Mouse (Mus musculus) hindbrain, embryonic 14.5 days (tissue): ENCODE measurements around the gene Nfkbil1. TPM values are rescaled to one million over a fixed set of nuclear protein-coding genes. Genes with fewer than 3 reads are reported as not detected.

Source experiments
- ATAC-seq: fragments of 200-750 bp; cut with Nextera tagmentation; 2 replicates; pipeline ENCODE4 v1.8.0; 2017; ENCODE audit warnings: moderate number of reproducible peaks, mild to moderate bottlenecking, moderate TSS enrichment, moderate library complexity; ENCODE audit not compliant: low FRiP score
- DNase-seq: peaks from one replicate; pipeline ENCODE4 v3.0.0-alpha.2; 2015; ENCODE audit warnings: low spot score
- H3K27ac ChIP-seq: fragments of 300-500 bp; sonication (generic); 2 replicates; pipeline ENCODE4 v1.5.1; 2014; ENCODE audit warnings: mild to moderate bottlenecking, moderate library complexity
- H3K27me3 ChIP-seq: fragments of 300-500 bp; sonication (generic); 2 replicates; pipeline ENCODE4 v1.6.1; 2014; ENCODE audit warnings: mild to moderate bottlenecking, low read length, mixed read lengths; ENCODE audit not compliant: control insufficient read depth, insufficient read depth
- H3K36me3 ChIP-seq: fragments of 300-500 bp; sonication (generic); replicated peaks from 2 replicates; pipeline ENCODE4 v1.6.1; 2014; ENCODE audit not compliant: control insufficient read depth, insufficient read depth
- H3K4me1 ChIP-seq: fragments of 300-500 bp; sonication (generic); replicated peaks from 2 replicates; pipeline ENCODE4 v1.6.1; 2014; ENCODE audit warnings: antibody characterized with exemption, low read length, mixed read lengths; ENCODE audit not compliant: control insufficient read depth, insufficient read depth
- H3K4me2 ChIP-seq: fragments of 300-500 bp; sonication (generic); replicated peaks from 2 replicates; pipeline ENCODE4 v1.6.1; 2014; ENCODE audit warnings: mild to moderate bottlenecking, moderate library complexity
- H3K4me3 ChIP-seq: fragments of 300-500 bp; sonication (generic); replicated peaks from 2 replicates; pipeline ENCODE4 v1.5.1; 2014; ENCODE audit warnings: mild to moderate bottlenecking, low read length
- H3K9ac ChIP-seq: fragments of 300-500 bp; sonication (generic); 2 replicates; pipeline ENCODE4 v1.6.1; 2014
- H3K9me3 ChIP-seq: fragments of 300-500 bp; sonication (generic); 2 replicates; pipeline ENCODE4 v1.6.1; 2016; ENCODE audit warnings: low read length; ENCODE audit not compliant: control insufficient read depth
- WGBS: fragments of 180-500 bp; shearing (Covaris S2); extraction: QIAGEN DNeasy Blood & Tissue Kit; methylation state at CpG from one replicate; pipeline ENCODE4 v1.1.7; 2014; 5-methylcytosine and 5-hydroxymethylcytosine counted together
- polyA plus RNA-seq: library from polyadenylated mRNA; unstranded; fragments of >200 nt; fragmentation: Nextera tagmentation; extraction: Ambion mirVana; gene quantifications from 2 replicates; pipeline ENCODE4 v1.2.1, GENCODE M21; 2014

Gene Nfkbil1
- polyA plus RNA-seq, 1 experiment from 2014 or later: 3.5 TPM

- Histone ChIP-seq H3K4me1 (no peaks in the 10 kb centered on the region), H3K36me3 (no peaks in the 10 kb centered on the region), H3K27me3 (no peaks in the 10 kb centered on the region), H3K27ac (no peak overlapping the region), H3K9me3 (no peaks in the 10 kb centered on the region), H3K4me2 (no peak overlapping the region), H3K9ac (no peak overlapping the region), H3K4me3 (no peak overlapping the region)
- no peak for ATAC-seq
- no peak for DNase-seq
- 94% methylated on average over 5 of the region's 5 CpGs for WGBS
These were observed 22.5 kb downstream of the Nfkbil1 start for GRCm38 (mm10) chr17:35213071-35213470.

- no peak overlapping the region for H3K9ac ChIP-seq
- no peaks in the 10 kb centered on the region for H3K36me3 ChIP-seq
- no peak overlapping the region for H3K4me2 ChIP-seq
- H3K9me3 ChIP-seq: no peaks in the 10 kb centered on the region
- no peak for DNase-seq
- H3K4me1 ChIP-seq: no peaks in the 10 kb centered on the region
- no peak for ATAC-seq
- WGBS: 82% methylated on average over 3 of the region's 3 CpGs
- H3K27me3 ChIP-seq: no peaks in the 10 kb centered on the region
- H3K4me3 ChIP-seq: no peak overlapping the region
- H3K27ac ChIP-seq: no peak overlapping the region
These were observed 25.0 kb downstream of the Nfkbil1 start for GRCm38 (mm10) chr17:35210593-35210992.

- DNase-seq: no peak
- H3K27me3 ChIP-seq: peaks cover 4% of the 10 kb centered on the region; the same call in 1 of the 2 replicates
- H3K4me1 ChIP-seq: no peaks in the 10 kb centered on the region
- H3K4me3 ChIP-seq: no peak overlapping the region
- no peak overlapping the region for H3K4me2 ChIP-seq
- H3K27ac ChIP-seq: no peak overlapping the region
- WGBS: 73% methylated on average over 12 of the region's 12 CpGs
- ATAC-seq: no peak
- no peaks in the 10 kb centered on the region for H3K36me3 ChIP-seq
- H3K9me3 ChIP-seq: no peaks in the 10 kb centered on the region
- H3K9ac ChIP-seq: no peak overlapping the region
These were observed 25.6 kb downstream of the Nfkbil1 start for GRCm38 (mm10) chr17:35209785-35210535.

GRCm38 (mm10) chr17:35205380-35205769 lies 30.2 kb downstream of the Nfkbil1 start:
- no peak overlapping the region for H3K4me2 ChIP-seq
- ATAC-seq (no peak), DNase-seq (no peak)
- H3K4me1 ChIP-seq: no peaks in the 10 kb centered on the region
- 0 out of 2 replicates have a peak overlapping the region, but pooled peaks have one; percentile 11 for H3K9ac ChIP-seq
- H3K27me3 ChIP-seq: peaks cover 7% of the 10 kb centered on the region; the same call in 1 of the 2 replicates
- H3K36me3 ChIP-seq: no peaks in the 10 kb centered on the region
- no peaks in the 10 kb centered on the region for H3K9me3 ChIP-seq
- 59% methylated on average over 10 of the region's 10 CpGs for WGBS
- no peak overlapping the region for H3K27ac ChIP-seq
- no peak overlapping the region for H3K4me3 ChIP-seq

DNA sequence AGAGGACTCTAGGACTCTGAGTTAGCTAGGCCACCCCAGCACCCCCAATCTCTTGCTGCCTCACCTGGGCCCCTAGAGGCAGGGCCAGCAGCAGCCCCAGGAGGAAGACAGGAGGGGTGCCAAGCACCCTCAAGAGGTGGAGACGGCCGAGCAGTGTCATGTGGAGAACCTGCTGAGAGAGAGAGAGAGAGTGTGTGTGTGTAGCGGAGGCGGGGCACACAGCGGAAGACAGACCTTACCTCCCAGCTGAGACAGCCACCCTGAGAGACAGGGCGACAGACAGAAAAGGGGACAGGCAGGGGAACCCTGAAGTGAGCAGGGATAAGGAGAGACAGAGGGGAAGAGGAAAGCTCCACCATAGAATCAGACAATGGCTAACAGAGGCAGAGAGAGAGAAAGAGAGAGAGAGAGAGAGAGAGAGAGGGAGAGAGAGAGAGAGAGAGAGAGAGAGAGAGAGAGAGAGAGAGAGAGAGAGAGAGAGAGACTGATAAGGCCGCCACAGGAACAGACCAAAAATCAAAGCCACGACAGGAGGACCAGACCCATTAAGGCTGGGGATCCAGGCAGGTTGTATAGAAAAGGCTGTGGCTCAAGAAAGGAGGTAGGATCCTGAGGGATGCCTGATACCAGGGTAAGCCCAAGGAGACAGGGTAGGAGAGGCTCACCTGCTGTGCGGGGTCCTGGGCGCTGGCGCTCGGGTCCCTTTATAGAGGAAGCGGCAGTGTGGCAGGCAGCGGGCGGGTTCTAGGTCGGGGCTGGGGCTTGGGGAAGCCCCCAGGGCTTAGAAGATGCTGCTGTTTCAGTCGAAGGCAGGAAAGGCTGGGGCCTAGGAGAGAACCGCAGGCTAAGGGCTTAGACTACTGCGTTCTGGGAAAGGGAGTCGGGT lies 30.9 kb downstream of the Nfkbil1 start, which contains the start of gene Lta:
Lta (minus strand) TSS at position 858 of the 886 bp plus-strand sequence.
- WGBS: 36% methylated on average over 20 of the region's 20 CpGs

GRCm38 (mm10) chr17:35202442-35202841 lies 33.1 kb downstream of the Nfkbil1 start:
- Histone ChIP-seq H3K36me3 (no peaks in the 10 kb centered on the region), H3K4me1 (no peaks in the 10 kb centered on the region), H3K4me3 (no peak overlapping the region), H3K9ac (no peak overlapping the region), H3K9me3 (no peaks in the 10 kb centered on the region), H3K4me2 (no peak overlapping the region), H3K27me3 (peaks cover 7% of the 10 kb centered on the region; the same call in 1 of the 2 replicates), H3K27ac (no peak overlapping the region)
- 80% methylated on average over 4 of the region's 4 CpGs for WGBS
- no peak for DNase-seq
- ATAC-seq: no peak

More for the DNA sequence above, 30.9 kb downstream of the Nfkbil1 start, which contains the start of gene Lta:
- DNase-seq (no peak), ATAC-seq (no peak)
- 0 out of 2 replicates have a peak within 1 kb of the TSS, but pooled peaks have one; percentile 11 for H3K9ac ChIP-seq
- H3K36me3 ChIP-seq: no peaks in the 10 kb centered on the region
- H3K4me2 ChIP-seq: no peak within 1 kb of the TSS
- H3K4me3 ChIP-seq: no peak within 1 kb of the TSS
- peaks cover 7% of the 10 kb centered on the region; the same call in 1 of the 2 replicates for H3K27me3 ChIP-seq
- no peaks in the 10 kb centered on the region for H3K9me3 ChIP-seq
- no peaks in the 10 kb centered on the region for H3K4me1 ChIP-seq
- H3K27ac ChIP-seq: no peak within 1 kb of the TSS

DNA sequence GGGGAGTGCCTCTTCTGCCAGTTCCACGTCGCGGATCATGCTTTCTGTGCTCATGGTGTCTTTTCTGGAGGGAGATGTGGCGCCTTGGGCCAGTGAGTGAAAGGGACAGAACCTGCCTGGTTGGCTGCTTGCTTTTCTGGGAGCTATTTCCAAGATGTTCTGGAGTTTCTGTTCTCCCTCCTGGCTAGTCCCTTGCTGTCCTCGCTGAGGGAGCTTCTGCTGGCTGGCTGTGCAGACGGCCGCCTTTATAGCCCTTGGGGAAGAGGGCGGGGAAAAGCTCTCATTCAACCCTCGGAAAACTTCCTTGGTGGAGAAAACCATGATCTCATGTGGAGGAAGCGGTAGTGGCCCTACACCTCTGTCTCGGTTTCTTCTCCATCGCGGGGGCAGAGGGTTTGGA lies 33.8 kb downstream of the Nfkbil1 start, which contains the start of gene Tnf:
Tnf (minus strand) TSS at position 221 of the 400 bp plus-strand sequence.
- no peaks in the 10 kb centered on the region for H3K9me3 ChIP-seq
- H3K27ac ChIP-seq: no peak within 1 kb of the TSS
- no peak within 1 kb of the TSS for H3K4me2 ChIP-seq
- no peak for DNase-seq
- H3K9ac ChIP-seq: no peak within 1 kb of the TSS
- no peak for ATAC-seq
- 51% methylated on average over 13 of the region's 13 CpGs for WGBS
- no peak within 1 kb of the TSS for H3K4me3 ChIP-seq
- no peaks in the 10 kb centered on the region for H3K36me3 ChIP-seq
- peaks cover 12% of the 10 kb centered on the region for H3K27me3 ChIP-seq
- no peaks in the 10 kb centered on the region for H3K4me1 ChIP-seq

DNA sequence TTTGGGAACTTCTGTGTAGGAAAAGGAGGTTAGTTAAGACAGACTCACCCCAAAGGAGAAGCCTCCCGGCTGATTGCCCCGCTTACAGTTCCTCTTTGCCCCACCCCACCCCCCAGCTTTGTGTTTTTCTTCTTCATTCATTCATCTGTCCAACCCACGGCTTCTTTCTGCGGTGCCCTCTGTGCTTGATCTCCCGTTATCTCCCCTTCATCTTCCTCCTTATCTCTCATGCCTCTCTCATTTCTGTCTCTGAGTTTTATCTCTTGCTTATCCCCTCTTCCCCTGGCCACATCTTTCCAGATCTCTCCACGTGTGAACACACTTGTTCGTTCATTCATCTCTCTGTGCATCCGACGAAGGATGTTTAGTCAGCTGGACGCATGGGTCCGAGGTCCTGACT lies 34.5 kb downstream of the Nfkbil1 start:
- WGBS: 75% methylated on average over 11 of the region's 11 CpGs
- Histone ChIP-seq H3K4me2 (no peak overlapping the region), H3K27ac (no peak overlapping the region), H3K9me3 (no peaks in the 10 kb centered on the region), H3K4me1 (0 out of 2 replicates have a peak, but pooled peaks cover 2% of the 10 kb centered on the region), H3K27me3 (peaks cover 17% of the 10 kb centered on the region), H3K36me3 (no peaks in the 10 kb centered on the region), H3K9ac (no peak overlapping the region), H3K4me3 (no peak overlapping the region)
- no peak for DNase-seq
- ATAC-seq: no peak

- H3K36me3 ChIP-seq: no peaks in the 10 kb centered on the region
- H3K4me2 ChIP-seq: no peak overlapping the region
- H3K4me3 ChIP-seq: no peak overlapping the region
- peaks cover 25% of the 10 kb centered on the region for H3K27me3 ChIP-seq
- DNase-seq: no peak
- H3K4me1 ChIP-seq: peaks cover 9% of the 10 kb centered on the region; the same call in 1 of the 2 replicates
- H3K27ac ChIP-seq: no peak overlapping the region
- 89% methylated on average over 11 of the region's 11 CpGs for WGBS
- no peak overlapping the region for H3K9ac ChIP-seq
- no peak for ATAC-seq
- no peaks in the 10 kb centered on the region for H3K9me3 ChIP-seq
These were observed 35.2 kb downstream of the Nfkbil1 start for GRCm38 (mm10) chr17:35200398-35200797.
